Mouse (Mus musculus) hindbrain, embryonic 15.5 days (tissue): ENCODE measurements around the gene Slitrk3. TPM values are rescaled to one million over a fixed set of nuclear protein-coding genes. Genes with fewer than 3 reads are reported as not detected.
"Not testable (repeated sequence)": the region's sequence is repeated elsewhere in the genome, so short reads cannot be mapped to it uniquely, and the experiment has no call there.

ENCODE experiments used
- ATAC-seq: fragments of 200-750 bp; cut with Nextera tagmentation; 2 replicates; pipeline ENCODE4 v1.8.0; 2017; ENCODE audit warnings: low read depth, moderate number of reproducible peaks, moderate TSS enrichment; ENCODE audit not compliant: low FRiP score
- H3K27ac ChIP-seq: fragments of 300-500 bp; sonication (generic); replicated peaks from 2 replicates; pipeline ENCODE4 v1.5.1; 2015; ENCODE audit warnings: mild to moderate bottlenecking, inconsistent platforms
- H3K27me3 ChIP-seq: fragments of 300-500 bp; sonication (generic); 2 replicates; pipeline ENCODE4 v1.6.1; 2015; ENCODE audit warnings: control low read depth, inconsistent platforms
- H3K36me3 ChIP-seq: fragments of 300-500 bp; sonication (generic); 2 replicates; pipeline ENCODE4 v1.6.1; 2015; ENCODE audit warnings: control low read depth, inconsistent platforms
- H3K4me1 ChIP-seq: fragments of 300-500 bp; sonication (generic); replicated peaks from 2 replicates; pipeline ENCODE4 v1.6.1; 2015; ENCODE audit warnings: control low read depth, inconsistent platforms
- H3K4me2 ChIP-seq: fragments of 300-500 bp; sonication (generic); 2 replicates; pipeline ENCODE4 v1.6.1; 2015; ENCODE audit warnings: moderate library complexity, mild to moderate bottlenecking, inconsistent platforms
- H3K4me3 ChIP-seq: fragments of 300-500 bp; sonication (generic); 2 replicates; pipeline ENCODE4 v1.5.1; 2015; ENCODE audit warnings: mild to moderate bottlenecking, inconsistent platforms
- H3K9ac ChIP-seq: fragments of 300-500 bp; sonication (generic); 2 replicates; pipeline ENCODE4 v1.6.1; 2015; ENCODE audit warnings: inconsistent platforms
- H3K9me3 ChIP-seq: fragments of 300-500 bp; sonication (generic); 2 replicates; pipeline ENCODE4 v1.6.1; 2016; ENCODE audit warnings: control low read depth, inconsistent platforms
- WGBS: fragments of 180-500 bp; shearing (Covaris S2); methylation state at CpG from one replicate; pipeline ENCODE4 v1.1.7; 2015; 5-methylcytosine and 5-hydroxymethylcytosine counted together
- polyA plus RNA-seq: library from polyadenylated mRNA; unstranded; fragments of >200 nt; fragmentation: Nextera tagmentation; extraction: Ambion mirVana; gene quantifications from 2 replicates; pipeline ENCODE4 v1.2.1, GENCODE M21; 2015

Slitrk3 gene
- 23.7 and 24.6 TPM in 2 replicates for polyA plus RNA-seq

DNA sequence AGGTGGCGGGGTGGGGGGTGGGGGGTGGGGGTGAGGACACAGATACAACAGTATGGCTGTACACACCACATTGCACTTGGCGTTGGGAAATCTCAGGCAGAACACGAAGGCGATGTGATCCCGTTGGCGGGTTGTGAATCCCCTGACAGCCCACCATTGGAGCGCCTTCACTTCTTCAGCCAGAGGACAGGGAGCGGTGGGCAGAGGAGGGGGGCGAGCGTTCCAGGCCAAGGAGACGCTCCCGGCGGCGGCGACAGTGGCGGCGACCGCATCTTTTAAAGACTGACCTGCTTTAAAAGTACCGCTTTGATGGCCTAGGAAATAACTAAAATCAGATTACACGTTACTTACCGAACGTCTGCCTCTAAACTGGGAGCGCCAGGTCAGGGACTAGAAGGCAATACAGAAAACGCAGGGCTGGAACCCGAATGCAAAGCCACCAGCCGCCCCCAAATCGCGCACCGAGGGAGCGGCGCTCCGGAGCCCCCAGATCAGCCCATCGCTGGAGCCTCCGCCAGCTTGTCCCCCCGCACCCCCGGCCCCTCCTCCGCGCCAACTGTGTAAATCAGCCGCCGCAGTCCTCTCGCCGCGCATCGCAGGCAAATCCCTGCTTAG is at the start of gene Slitrk3:
TSS of gene Slitrk3 (minus strand) at position 607 of the 615 bp plus-strand sequence.
- Histone ChIP-seq H3K4me1 (peaks cover 17% of the 10 kb centered on the region), H3K4me3 (peak within 1 kb of the TSS; percentile 81), H3K9me3 (no peaks in the 10 kb centered on the region), H3K27me3 (no peaks in the 10 kb centered on the region), H3K27ac (peak within 1 kb of the TSS; percentile 93), H3K4me2 (peak within 1 kb of the TSS; percentile 70), H3K9ac (peak within 1 kb of the TSS; percentile 89), H3K36me3 (no peaks in the 10 kb centered on the region)
- 0% methylated on average over 44 of the region's 44 CpGs for WGBS
- ATAC-seq = peak; percentile 71

DNA sequence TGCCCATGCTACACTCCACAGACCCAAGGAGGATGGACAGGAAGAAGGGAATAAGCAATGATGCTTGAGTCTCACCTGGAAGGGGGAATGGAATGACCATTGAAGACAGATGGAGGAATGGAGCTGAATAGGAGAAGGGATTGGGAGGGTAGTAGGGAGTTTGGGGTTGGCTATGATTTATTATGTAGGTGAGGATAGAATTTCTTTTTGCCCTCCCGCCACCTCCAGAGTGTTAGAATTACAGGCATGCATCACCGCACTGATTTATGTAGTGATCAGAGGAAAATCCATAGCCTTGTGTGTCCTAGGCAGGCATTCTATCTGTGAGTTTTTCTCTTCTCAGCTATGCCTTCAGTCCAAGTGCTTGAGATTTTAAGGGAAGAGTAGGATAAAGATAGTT is 36.8 kb upstream of the Slitrk3 start:
- H3K36me3 ChIP-seq, H3K27ac ChIP-seq, H3K9me3 ChIP-seq, ATAC-seq, H3K4me1 ChIP-seq, H3K27me3 ChIP-seq, H3K4me2 ChIP-seq, H3K4me3 ChIP-seq, H3K9ac ChIP-seq: not testable (repeated sequence)
- 93% methylated on average over 2 of the region's 2 CpGs for WGBS

DNA sequence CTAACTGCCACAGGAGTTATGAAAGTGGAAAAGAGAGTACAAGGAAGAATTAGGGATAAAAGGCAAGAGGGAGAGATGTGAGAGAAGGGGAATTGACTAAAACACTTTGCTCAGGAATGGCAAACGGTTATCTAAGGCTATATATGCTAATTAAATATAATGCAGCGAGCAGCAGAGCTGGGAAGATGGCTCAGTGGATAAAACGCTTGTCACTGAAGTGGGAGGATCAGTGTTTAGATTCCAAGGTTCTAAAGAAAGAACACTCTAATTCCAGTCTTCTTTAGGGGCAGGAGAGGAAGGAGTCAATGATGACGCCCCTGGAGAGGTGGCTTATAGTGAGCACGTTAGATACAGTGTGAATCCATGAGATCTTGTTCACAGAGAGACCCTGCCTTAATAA is 27.0 kb upstream of the Slitrk3 start:
- H3K4me1 ChIP-seq = no peaks in the 10 kb centered on the region
- H3K36me3 ChIP-seq = no peaks in the 10 kb centered on the region
- H3K4me3 ChIP-seq = no peak overlapping the region
- H3K9ac ChIP-seq = no peak overlapping the region
- no peak overlapping the region for H3K27ac ChIP-seq
- no peaks in the 10 kb centered on the region for H3K27me3 ChIP-seq
- no peak overlapping the region for H3K4me2 ChIP-seq
- no peaks in the 10 kb centered on the region for H3K9me3 ChIP-seq
- WGBS = 74% methylated on average over 5 of the region's 5 CpGs
- ATAC-seq = no peak

DNA sequence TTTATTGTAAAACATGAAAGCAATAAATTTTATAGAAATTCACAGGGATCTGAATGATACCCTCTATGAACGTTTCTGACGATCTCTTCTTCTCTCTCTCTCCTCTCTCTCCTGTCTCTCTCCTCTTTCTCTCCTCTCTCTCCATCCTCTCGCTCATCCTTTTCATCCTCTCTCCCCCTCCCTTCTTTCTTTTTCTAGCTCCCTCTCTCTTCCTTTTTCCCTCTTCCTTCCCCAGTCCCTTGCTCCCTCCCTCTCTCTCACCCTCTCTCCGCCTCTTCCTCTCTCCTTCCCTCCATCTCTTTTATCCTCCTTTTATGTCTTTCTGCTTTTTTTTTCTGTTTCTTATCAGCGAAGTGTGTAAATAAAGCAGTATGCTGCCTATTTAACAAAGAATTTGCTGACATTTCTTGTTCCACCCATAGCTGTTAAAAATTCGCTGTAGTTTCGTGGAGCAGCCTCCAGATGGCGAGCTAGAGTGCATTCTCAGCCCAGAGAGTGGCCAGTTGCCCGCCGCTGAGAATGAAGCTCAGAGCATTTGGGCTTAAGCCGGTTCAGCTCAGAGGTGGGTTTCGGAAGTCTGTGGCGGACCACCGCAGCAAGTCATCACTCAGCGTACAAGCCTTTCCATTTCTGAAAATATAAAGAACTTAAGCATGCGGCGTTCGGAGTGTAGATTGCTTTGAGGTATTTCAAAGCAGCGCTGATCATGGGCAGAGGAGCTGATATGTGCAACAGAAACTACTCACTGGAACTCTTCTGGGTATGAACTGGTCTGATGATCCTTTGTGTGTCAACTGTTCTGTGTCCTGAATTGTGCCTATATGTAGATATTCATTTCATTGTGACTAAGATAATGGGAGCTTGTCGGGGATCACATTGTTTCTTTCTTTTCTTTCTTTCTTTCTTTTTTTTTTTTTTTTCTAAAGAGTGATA is 8.5 kb upstream of the Slitrk3 start:
- WGBS = 8% methylated on average over 20 of the region's 20 CpGs
- no peaks in the 10 kb centered on the region for H3K9me3 ChIP-seq
- peak overlapping the region; percentile 50 for H3K9ac ChIP-seq

DNA sequence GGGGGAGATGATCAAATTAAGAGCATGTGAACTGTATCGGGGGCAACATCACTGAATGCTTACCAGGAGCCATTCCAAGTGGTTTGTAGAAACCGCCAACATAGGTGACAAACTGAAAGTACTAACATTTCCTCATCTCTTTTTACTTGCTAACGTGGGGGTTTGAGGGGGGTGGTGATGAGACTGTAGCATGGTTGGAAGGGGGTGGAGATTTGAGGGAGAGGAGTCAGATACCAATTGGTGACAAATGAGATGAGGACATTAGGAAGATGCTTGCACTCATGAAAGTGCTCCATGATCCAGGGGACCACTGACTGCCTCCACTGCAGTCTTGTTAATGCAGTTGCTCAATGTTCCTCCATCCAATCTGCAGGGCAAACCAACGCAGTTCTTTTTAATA is 587 bp upstream of the Slitrk3 start:
- Histone ChIP-seq H3K9ac (0 out of 2 replicates have a peak overlapping the region, but pooled peaks have one; percentile 26), H3K36me3 (no peaks in the 10 kb centered on the region), H3K27me3 (no peaks in the 10 kb centered on the region), H3K4me3 (peak overlapping the region; percentile 81), H3K4me1 (peaks cover 17% of the 10 kb centered on the region), H3K4me2 (peak overlapping the region; percentile 70), H3K27ac (peak overlapping the region; percentile 63; the same call in 1 of the 2 replicates), H3K9me3 (no peaks in the 10 kb centered on the region)
- ATAC-seq = no peak
- WGBS = 9% methylated on average over 4 of the region's 4 CpGs

More for the DNA sequence above, 8.5 kb upstream of the Slitrk3 start:
- Histone ChIP-seq H3K4me3 (peak overlapping the region; percentile 49), H3K27ac (peak overlapping the region; percentile 76), H3K4me1 (no peaks in the 10 kb centered on the region), H3K27me3 (no peaks in the 10 kb centered on the region), H3K4me2 (peak overlapping the region; percentile 53), H3K36me3 (no peaks in the 10 kb centered on the region)
- peak; percentile 89 for ATAC-seq

DNA sequence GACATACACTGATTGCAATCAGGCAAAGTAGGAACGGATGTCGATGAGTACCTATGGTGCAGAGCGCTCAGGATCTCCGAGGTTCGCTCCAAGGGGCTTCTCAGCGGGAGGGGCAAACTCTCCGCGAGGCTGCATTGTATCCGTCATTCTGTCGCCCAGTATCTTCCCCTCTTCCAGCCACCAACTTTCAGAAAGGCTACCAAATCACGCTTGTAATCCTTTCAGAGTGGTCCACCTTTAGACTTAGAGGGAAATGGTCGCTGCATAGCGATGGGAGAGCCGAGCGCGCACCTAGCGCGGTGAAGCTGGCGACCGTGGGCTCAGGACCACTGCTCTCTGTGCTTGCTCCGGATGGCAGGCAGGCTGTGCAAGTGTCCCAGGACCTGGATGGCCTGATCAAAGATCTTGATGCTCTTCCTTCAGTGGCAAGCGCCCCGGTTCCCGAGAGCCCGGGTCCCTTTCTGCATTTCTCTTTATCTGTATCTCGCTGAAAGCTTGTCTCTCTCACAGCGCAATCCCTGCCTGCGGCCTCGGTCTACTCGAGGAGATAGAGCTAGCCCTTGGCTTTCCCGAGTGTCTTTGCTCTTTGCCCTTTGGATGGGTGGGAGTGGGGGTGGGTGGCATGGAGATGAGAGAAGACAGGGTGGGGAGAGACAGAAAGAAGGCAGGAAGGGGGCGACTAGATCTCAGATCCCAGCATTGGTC is 959 bp downstream of the Slitrk3 start:
- Histone ChIP-seq H3K4me1 (peaks cover 20% of the 10 kb centered on the region), H3K27ac (peak overlapping the region; percentile 93), H3K9me3 (no peaks in the 10 kb centered on the region), H3K9ac (peak overlapping the region; percentile 89), H3K27me3 (no peaks in the 10 kb centered on the region), H3K4me2 (peak overlapping the region; percentile 70), H3K36me3 (no peaks in the 10 kb centered on the region), H3K4me3 (peak overlapping the region; percentile 81)
- WGBS = under 1% methylated on average over 31 of the region's 32 CpGs
- ATAC-seq = peak; percentile 67

DNA sequence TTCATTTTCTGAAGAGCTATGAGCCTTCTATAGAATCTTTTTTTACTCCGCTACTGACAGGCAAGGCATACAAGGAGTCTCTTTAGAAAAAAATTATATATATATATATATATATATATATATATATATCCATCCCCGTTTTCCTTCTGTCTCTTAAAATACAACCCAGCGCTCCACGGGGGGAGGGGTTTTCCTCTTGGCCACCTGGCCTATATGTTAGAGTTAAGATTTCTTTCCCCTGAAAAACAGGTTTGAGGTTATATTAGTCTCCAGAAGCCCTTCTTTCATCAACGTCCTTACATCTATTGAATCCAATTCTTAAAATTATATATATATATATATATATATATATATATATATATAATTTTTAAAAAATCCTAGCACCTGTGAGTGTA is 1.6 kb downstream of the Slitrk3 start:
- no peaks in the 10 kb centered on the region for H3K9me3 ChIP-seq
- peak overlapping the region; percentile 89 for H3K9ac ChIP-seq
- no peaks in the 10 kb centered on the region for H3K27me3 ChIP-seq
- H3K4me1 ChIP-seq = peaks cover 20% of the 10 kb centered on the region
- WGBS = 23% methylated on average over 5 of the region's 5 CpGs
- peak overlapping the region; percentile 81 for H3K4me3 ChIP-seq
- ATAC-seq = no peak
- H3K4me2 ChIP-seq = peak overlapping the region; percentile 70
- peak overlapping the region; percentile 93 for H3K27ac ChIP-seq
- no peaks in the 10 kb centered on the region for H3K36me3 ChIP-seq

DNA sequence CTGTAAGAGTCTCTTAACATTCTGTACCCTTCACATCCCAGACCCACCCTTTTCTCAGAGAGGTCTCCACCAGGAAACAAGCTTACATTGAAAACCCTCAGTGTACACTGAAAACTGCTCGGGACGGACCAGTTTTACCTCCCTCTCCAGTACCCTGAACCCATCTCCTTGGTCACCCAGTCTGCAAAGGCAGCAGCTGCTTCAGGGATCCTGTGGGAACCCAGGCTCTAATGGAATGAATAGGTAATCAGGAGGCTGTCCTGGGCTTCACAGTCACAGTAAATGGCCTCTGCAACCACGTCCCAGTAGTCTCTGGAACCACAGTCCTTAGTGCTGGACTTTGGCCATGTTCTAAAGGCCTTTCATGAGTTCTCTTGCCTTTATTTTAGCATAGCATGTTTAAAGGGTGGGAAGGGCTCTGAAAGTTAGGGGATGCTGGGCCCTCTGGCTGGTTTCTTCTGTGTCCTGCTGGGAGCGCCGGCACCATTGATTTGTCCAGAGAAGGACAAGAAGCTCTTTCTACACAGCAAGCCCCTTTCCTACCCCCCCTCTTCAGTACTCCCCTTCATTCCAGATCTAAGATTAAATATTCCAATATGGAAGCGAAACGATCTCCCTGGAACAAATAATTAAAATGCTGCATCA is 2.1 kb downstream of the Slitrk3 start:
- H3K36me3 ChIP-seq = peaks cover 2% of the 10 kb centered on the region; the same call in 1 of the 2 replicates
- peak overlapping the region; percentile 66 for H3K9ac ChIP-seq
- peak overlapping the region; percentile 81 for H3K4me3 ChIP-seq
- H3K4me2 ChIP-seq = peak overlapping the region; percentile 70
- H3K27me3 ChIP-seq = no peaks in the 10 kb centered on the region
- peak overlapping the region; percentile 46 for H3K27ac ChIP-seq
- no peak for ATAC-seq
- 33% methylated on average over 7 of the region's 7 CpGs for WGBS
- peaks cover 20% of the 10 kb centered on the region for H3K4me1 ChIP-seq
- H3K9me3 ChIP-seq = no peaks in the 10 kb centered on the region

DNA sequence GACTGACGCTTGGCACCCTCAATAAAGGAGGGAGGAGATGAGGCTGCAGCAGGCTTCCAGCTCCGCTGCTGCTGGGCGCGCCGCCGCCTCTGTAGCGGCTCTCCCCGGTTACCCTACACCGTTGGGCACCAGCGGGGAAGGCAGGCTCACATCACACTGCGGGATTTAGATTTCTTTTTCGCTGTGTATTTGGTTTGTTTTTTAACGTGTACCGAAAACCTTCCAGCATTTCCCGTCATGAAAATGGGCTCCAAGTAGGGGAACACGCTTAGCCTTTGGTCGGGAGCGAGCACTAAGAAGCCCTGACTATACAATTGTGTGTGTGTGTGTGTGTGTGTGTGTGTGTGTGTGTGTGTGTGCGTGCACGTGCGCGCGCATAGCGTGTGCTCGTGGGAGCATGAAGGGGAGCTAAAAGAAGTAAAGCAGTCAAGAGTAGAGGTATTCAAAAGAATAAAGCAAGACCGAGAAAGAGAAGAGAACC is 4.1 kb downstream of the Slitrk3 start:
- Histone ChIP-seq H3K9me3 (no peaks in the 10 kb centered on the region), H3K36me3 (peaks cover 18% of the 10 kb centered on the region), H3K27ac (peak overlapping the region; percentile 88), H3K4me2 (peak overlapping the region; percentile 69), H3K4me1 (peaks cover 19% of the 10 kb centered on the region), H3K4me3 (peak overlapping the region; percentile 58), H3K27me3 (no peaks in the 10 kb centered on the region), H3K9ac (peak overlapping the region; percentile 75)
- under 1% methylated on average over 26 of the region's 26 CpGs for WGBS
- ATAC-seq = peak; percentile 82

DNA sequence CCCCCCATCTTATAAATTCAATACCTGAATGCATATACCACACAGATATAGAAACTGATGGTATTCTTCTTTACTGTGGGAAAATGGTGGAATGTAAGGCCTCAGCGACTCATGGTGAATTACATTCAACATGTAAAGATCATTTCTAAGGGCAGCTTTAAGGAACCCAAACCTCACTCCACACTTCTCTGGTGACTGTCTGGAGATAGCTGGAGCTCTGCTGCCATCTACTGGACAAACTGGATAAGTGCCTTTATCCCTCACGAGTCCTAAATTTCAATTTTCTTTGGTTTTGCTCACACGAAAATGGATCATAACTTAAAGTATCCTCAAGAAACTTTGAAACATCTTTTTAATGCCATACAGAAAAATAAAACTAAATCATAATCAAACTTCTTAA is 11.4 kb downstream of the Slitrk3 start:
- H3K4me1 ChIP-seq = peaks cover 3% of the 10 kb centered on the region; the same call in 1 of the 2 replicates
- H3K9ac ChIP-seq = no peak overlapping the region
- H3K27me3 ChIP-seq = no peaks in the 10 kb centered on the region
- 2% methylated on average over 3 of the region's 3 CpGs for WGBS
- no peak overlapping the region for H3K27ac ChIP-seq
- peaks cover 20% of the 10 kb centered on the region for H3K36me3 ChIP-seq
- no peak overlapping the region for H3K4me2 ChIP-seq
- no peaks in the 10 kb centered on the region for H3K9me3 ChIP-seq
- no peak overlapping the region for H3K4me3 ChIP-seq
- peak; percentile 75; the same call in 1 of the 2 replicates for ATAC-seq

DNA sequence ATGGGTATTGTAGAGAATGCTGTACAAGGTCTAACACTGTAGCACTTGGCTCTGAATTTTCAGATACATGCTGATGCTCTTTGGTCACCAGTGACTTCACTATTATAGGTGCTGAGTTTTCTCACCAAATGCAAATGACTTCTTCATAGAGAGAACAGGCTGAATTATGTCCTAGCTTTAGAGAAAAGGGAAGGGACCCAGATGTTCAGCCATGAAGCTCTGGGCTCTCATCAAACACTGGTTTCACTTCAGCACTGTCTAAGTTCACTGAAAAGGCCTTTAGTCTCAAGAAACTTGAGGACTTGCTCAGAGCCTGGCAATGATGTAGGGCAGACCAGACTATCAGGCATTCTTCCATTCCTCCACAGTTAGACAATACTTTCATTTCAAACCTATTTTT is 15.3 kb downstream of the Slitrk3 start:
- no peak for ATAC-seq
- H3K4me1 ChIP-seq = no peaks in the 10 kb centered on the region
- H3K4me3 ChIP-seq = no peak overlapping the region
- no peak overlapping the region for H3K9ac ChIP-seq
- H3K27ac ChIP-seq = no peak overlapping the region
- no peaks in the 10 kb centered on the region for H3K36me3 ChIP-seq
- no peak overlapping the region for H3K4me2 ChIP-seq
- H3K27me3 ChIP-seq = no peaks in the 10 kb centered on the region
- H3K9me3 ChIP-seq = no peaks in the 10 kb centered on the region
